Mouse (Mus musculus) CD4-positive naive resting alpha-beta T cell, adult 57 days (primary cell): ENCODE results near the gene Bmp4. TPM values are rescaled to one million over a fixed set of nuclear protein-coding genes. Genes with fewer than 3 reads are reported as not detected.

Source experiments
- total RNA-seq: library from RNA; stranded (reverse); gene quantifications from one replicate; pipeline ENCODE4 v1.2.4, GENCODE M21; 2023

The Bmp4 gene
- not detected for total RNA-seq

DNA sequence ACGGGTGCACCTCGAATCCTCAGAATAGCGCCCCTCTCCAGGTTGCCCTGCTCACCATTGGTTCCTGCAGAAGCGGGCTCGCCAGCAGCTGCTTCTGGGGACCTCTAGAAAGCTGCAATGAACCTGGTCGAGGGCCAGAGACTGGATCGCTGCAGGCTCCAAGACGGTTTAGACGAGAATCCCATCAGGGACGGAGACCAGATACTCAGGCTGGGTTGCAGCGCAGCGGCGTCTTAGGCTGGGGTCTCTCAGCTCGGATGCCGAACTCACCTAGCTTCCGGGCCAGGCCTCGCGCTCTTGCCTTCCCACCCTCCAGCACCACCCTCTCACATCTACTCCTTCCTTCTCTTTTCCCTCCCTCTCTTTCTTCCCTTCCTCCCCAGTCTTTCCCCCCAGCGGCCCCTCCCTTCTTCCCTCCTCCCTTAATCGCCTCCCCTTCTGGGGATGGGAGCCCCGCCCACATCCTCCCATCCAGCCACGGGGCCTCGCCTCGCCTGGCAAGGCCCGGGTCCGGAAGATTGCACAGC lies at the start of gene Bmp4:
TSS of gene Bmp4 (minus strand) at position 421 of the 527 bp plus-strand sequence.

GRCm38 (mm10) chr14:46379285-46379684 lies 11.2 kb downstream of the Bmp4 start, which contains the start of gene Gm15217:
Gm15217 (plus strand) TSS chr14:46379414.

Other genes with a start within 250 kb of the Bmp4 start
- gene Gm15217, start 11.3 kb downstream of the Bmp4 start, total RNA-seq = not detected